Mouse (Mus musculus) testis, adult 2 months (tissue): ENCODE results near the gene 2310003L06Rik.

ENCODE experiments used
- CTCF ChIP-seq: fragments of 200-500 bp; IDR thresholded peaks from 2 replicates; pipeline ENCODE4 v1.5.1; 2012; ENCODE audit warnings: low read depth, mild to moderate bottlenecking, inconsistent platforms, low read length, moderate library complexity; ENCODE audit not compliant: control insufficient read depth, insufficient read depth, insufficient replicate concordance
- POLR2A ChIP-seq: fragments of 200-500 bp; IDR thresholded peaks from 2 replicates; pipeline ENCODE4 v1.6.1; 2012; ENCODE audit warnings: low read depth, mild to moderate bottlenecking, inconsistent platforms, low read length, moderate library complexity; ENCODE audit not compliant: control insufficient read depth

DNA sequence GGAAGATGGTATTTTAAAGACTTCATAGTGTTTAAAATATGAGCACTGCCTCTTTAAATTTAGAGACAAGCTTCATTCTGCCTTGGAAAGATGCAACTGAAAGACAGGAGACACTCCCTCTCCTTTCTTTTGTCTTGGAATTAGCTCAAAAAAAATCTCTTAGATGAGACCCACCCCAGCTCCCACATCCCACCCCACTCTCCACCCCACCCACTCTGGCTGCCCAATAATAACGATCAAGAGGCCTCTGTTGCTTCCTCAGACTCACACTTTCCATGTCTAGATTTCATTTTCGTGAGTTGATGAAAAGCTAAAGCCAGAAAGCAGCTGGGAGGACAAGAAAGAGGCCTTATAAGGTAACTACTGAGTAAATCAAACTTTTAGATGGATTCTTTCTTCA is at the start of gene 2310003L06Rik, which contains the start of gene Gm28434:
- no peak for TF ChIP-seq CTCF
- no peak for TF ChIP-seq POLR2A
